Mouse (Mus musculus) MEL (cell line): ENCODE data around the gene Xpnpep3. TPM values are rescaled to one million over a fixed set of nuclear protein-coding genes. Genes with fewer than 3 reads are reported as not detected.
"Not testable (repeated sequence)": the region's sequence is repeated elsewhere in the genome, so short reads cannot be mapped to it uniquely, and the experiment has no call there.

Experiments
- DNase-seq: peaks from one replicate; pipeline ENCODE4 v3.0.0; 2011; ENCODE audit warnings: low read depth, low spot score
- H3K27ac ChIP-seq: 2 replicates; pipeline ENCODE4 v1.5.1; 2012; ENCODE audit warnings: low read depth, mild to moderate bottlenecking, control low read depth, low read length, moderate library complexity; ENCODE audit not compliant: control insufficient read depth
- H3K27me3 ChIP-seq, 2 experiments: fragments of 150-350 bp in 1 of 2; sonication (generic) in 1 of 2; 2 replicates each; pipeline ENCODE4 v1.6.1; 2012; ENCODE audit warnings: low read length in 2 of 2, mild to moderate bottlenecking in 2 of 2, improper control_type of control experiment in 1 of 2, moderate library complexity in 1 of 2; ENCODE audit not compliant: insufficient read depth in 2 of 2, control insufficient read depth in 1 of 2
- H3K36me3 ChIP-seq, 2 experiments: 2 replicates each; pipeline ENCODE4 v1.6.1; 2012 to 2014; ENCODE audit warnings: low read length in 2 of 2, improper control_type of control experiment in 1 of 2, inconsistent platforms in 1 of 2, mild to moderate bottlenecking in 1 of 2; ENCODE audit not compliant: insufficient read depth in 2 of 2, control insufficient read depth in 1 of 2
- H3K4me1 ChIP-seq, 2 experiments: fragments of 150-350 bp in 1 of 2; sonication (generic) in 1 of 2; 2 replicates each; pipeline ENCODE4 v1.6.1; 2012; ENCODE audit warnings: low read length in 2 of 2, improper control_type of control experiment in 1 of 2, mild to moderate bottlenecking in 1 of 2; ENCODE audit not compliant: insufficient read depth in 2 of 2, control insufficient read depth in 1 of 2
- H3K4me3 ChIP-seq, 2 experiments: fragments of 150-350 bp in 1 of 2; sonication (generic) in 1 of 2; 2 replicates each; pipeline ENCODE4 v1.5.1; 2012; ENCODE audit warnings: low read depth in 2 of 2, low read length in 2 of 2, mild to moderate bottlenecking in 2 of 2, moderate library complexity in 2 of 2, control low read depth in 1 of 2, improper control_type of control experiment in 1 of 2; ENCODE audit not compliant: control insufficient read depth in 1 of 2, insufficient read depth in 1 of 2
- H3K79me2 ChIP-seq: 2 replicates; pipeline ENCODE4 v1.6.1; 2012; ENCODE audit warnings: mild to moderate bottlenecking, low read length, moderate library complexity; ENCODE audit not compliant: control insufficient read depth, poor library complexity, insufficient read depth
- H3K9ac ChIP-seq: 2 replicates; pipeline ENCODE4 v1.6.1; 2012; ENCODE audit warnings: low read depth, mild to moderate bottlenecking, control low read depth, low read length, moderate library complexity; ENCODE audit not compliant: control insufficient read depth, poor library complexity, severe bottlenecking
- H3K9me3 ChIP-seq: fragments of 150-350 bp; sonication (generic); replicated peaks from 2 replicates; pipeline ENCODE4 v1.6.1; 2012; ENCODE audit warnings: mild to moderate bottlenecking, low read length, improper control_type of control experiment, moderate library complexity; ENCODE audit not compliant: insufficient read depth
- BHLHE40 ChIP-seq: IDR thresholded peaks from 2 replicates; pipeline ENCODE4 v1.6.1; 2012; ENCODE audit warnings: low read depth, mild to moderate bottlenecking, inconsistent platforms, low read length, improper control_type of control experiment, borderline replicate concordance
- ELF1 ChIP-seq: IDR thresholded peaks from 2 replicates; pipeline ENCODE4 v1.6.1; 2014; ENCODE audit warnings: low read depth, mild to moderate bottlenecking, inconsistent platforms, low read length, improper control_type of control experiment, moderate library complexity
- EP300 ChIP-seq, 2 experiments: IDR thresholded peaks; 2 replicates each; pipeline ENCODE4 v1.6.1; 2011; ENCODE audit warnings: improper control_type of control experiment in 2 of 2, low read length in 2 of 2, low read depth in 1 of 2, mild to moderate bottlenecking in 1 of 2
- GATA1 ChIP-seq: IDR thresholded peaks from 2 replicates; pipeline ENCODE4 v1.6.1; 2011; ENCODE audit warnings: low read depth, low read length, improper control_type of control experiment
- HCFC1 ChIP-seq: IDR thresholded peaks from 2 replicates; pipeline ENCODE4 v1.6.1; 2012; ENCODE audit warnings: low read depth, mild to moderate bottlenecking, inconsistent platforms, low read length, improper control_type of control experiment, moderate library complexity
- MAX ChIP-seq: IDR thresholded peaks from 2 replicates; pipeline ENCODE4 v1.6.1; 2011; ENCODE audit warnings: low read length, improper control_type of control experiment
- MAZ ChIP-seq: IDR thresholded peaks from 2 replicates; pipeline ENCODE4 v1.6.1; 2012; ENCODE audit warnings: low read depth, mild to moderate bottlenecking, inconsistent platforms, low read length, improper control_type of control experiment
- MXI1 ChIP-seq: IDR thresholded peaks from 2 replicates; pipeline ENCODE4 v1.6.1; 2011; ENCODE audit warnings: mild to moderate bottlenecking, low read depth, low read length, improper control_type of control experiment
- MYC ChIP-seq: IDR thresholded peaks from 2 replicates; pipeline ENCODE4 v1.6.1; 2011; ENCODE audit warnings: low read depth, mild to moderate bottlenecking, low read length, improper control_type of control experiment, moderate library complexity
- NELFE ChIP-seq: IDR thresholded peaks from 2 replicates; pipeline ENCODE4 v1.6.1; 2011; ENCODE audit warnings: low read depth, low read length, improper control_type of control experiment
- POLR2A ChIP-seq, 2 experiments: IDR thresholded peaks; 2 replicates each; pipeline ENCODE4 v1.6.1; 2011 to 2012; ENCODE audit warnings: low read length in 2 of 2, mild to moderate bottlenecking in 2 of 2, control low read depth in 1 of 2, improper control_type of control experiment in 1 of 2, low read depth in 1 of 2, moderate library complexity in 1 of 2; ENCODE audit not compliant: control insufficient read depth in 1 of 2, insufficient read depth in 1 of 2, poor library complexity in 1 of 2
- SIN3A ChIP-seq: IDR thresholded peaks from 2 replicates; pipeline ENCODE4 v1.6.1; 2012; ENCODE audit warnings: low read length, improper control_type of control experiment, inconsistent platforms
- SMC3 ChIP-seq: IDR thresholded peaks from 2 replicates; pipeline ENCODE4 v1.6.1; 2011; ENCODE audit warnings: low read depth, low read length, improper control_type of control experiment
- TAL1 ChIP-seq: IDR thresholded peaks from 2 replicates; pipeline ENCODE4 v1.6.1; 2012; ENCODE audit warnings: mild to moderate bottlenecking, inconsistent platforms, low read length, moderate library complexity, mixed read lengths
- TBP ChIP-seq: IDR thresholded peaks from 2 replicates; pipeline ENCODE4 v1.8.0; 2011; ENCODE audit warnings: low read depth, low read length, improper control_type of control experiment
- USF1 ChIP-seq: IDR thresholded peaks from 2 replicates; pipeline ENCODE4 v1.6.1; 2014; ENCODE audit warnings: low read depth, mild to moderate bottlenecking, inconsistent platforms, low read length, improper control_type of control experiment, moderate library complexity
- USF2 ChIP-seq, 2 experiments: IDR thresholded peaks; 2 replicates each; pipeline ENCODE4 v1.6.1; 2011 to 2012; ENCODE audit warnings: improper control_type of control experiment in 2 of 2, low read length in 2 of 2, borderline replicate concordance in 1 of 2, inconsistent platforms in 1 of 2, low read depth in 1 of 2, mild to moderate bottlenecking in 1 of 2; ENCODE audit not compliant: insufficient read depth in 1 of 2
- ZNF384 ChIP-seq: IDR thresholded peaks from 2 replicates; pipeline ENCODE4 v1.6.1; 2012; ENCODE audit warnings: low read depth, mild to moderate bottlenecking, inconsistent platforms, low read length, improper control_type of control experiment
- polyA plus RNA-seq, 2 experiments: library from polyadenylated mRNA; stranded (reverse) in 1 of 2; unstranded in 1 of 2; fragments of >175 nt in 1 of 2; fragments of >200 nt in 1 of 2; gene quantifications; 2 replicates each; pipeline versions ENCODE4 v1.2.1 to v1.2.4; 2012; ENCODE audit warnings: low replicate concordance in 2 of 2, low read depth in 1 of 2; ENCODE audit not compliant: insufficient read length in 2 of 2, insufficient read depth in 1 of 2, missing spikeins in 1 of 2
- total RNA-seq: library from RNA; depleted of rRNA; stranded (reverse); fragments of 300-350 nt; gene quantifications from 2 replicates; pipeline ENCODE4 v1.2.3, GENCODE M21; 2012

Xpnpep3 gene
- total and polyA plus RNA-seq, 3 experiments = 10.2 to 88.4 (median 13.1) TPM

DNA sequence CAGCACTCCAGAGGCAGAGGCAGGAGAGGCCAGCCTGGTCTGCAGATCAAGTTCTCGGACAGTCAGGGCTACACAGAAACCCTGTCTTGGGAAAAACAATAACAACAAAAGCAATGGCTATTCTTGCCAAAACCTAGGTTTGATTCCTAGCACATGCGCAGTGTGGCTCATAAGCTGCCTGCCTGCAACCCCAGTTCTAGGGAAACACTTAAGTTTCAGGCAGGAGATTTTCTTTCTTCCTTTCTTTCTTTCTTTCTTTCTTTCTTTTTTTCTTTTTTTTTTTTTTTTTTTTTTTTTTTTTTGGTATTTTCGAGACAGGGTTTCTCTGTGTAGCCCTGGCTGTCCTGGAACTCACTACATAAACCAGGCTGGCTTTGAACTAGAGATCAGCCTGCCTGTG is 80.3 kb downstream of the Xpnpep3 start:
- DNase-seq, H3K4me3 ChIP-seq, H3K9ac ChIP-seq, H3K9me3 ChIP-seq, H3K79me2 ChIP-seq, H3K27me3 ChIP-seq, H3K36me3 ChIP-seq, H3K27ac ChIP-seq: not testable (repeated sequence)
- peak; percentile 79 for TF ChIP-seq ZNF384
- peaks cover 0 to 12% of the 10 kb centered on the region in 2 experiments; a peak in 3 of 4 replicates for H3K4me1 ChIP-seq

DNA sequence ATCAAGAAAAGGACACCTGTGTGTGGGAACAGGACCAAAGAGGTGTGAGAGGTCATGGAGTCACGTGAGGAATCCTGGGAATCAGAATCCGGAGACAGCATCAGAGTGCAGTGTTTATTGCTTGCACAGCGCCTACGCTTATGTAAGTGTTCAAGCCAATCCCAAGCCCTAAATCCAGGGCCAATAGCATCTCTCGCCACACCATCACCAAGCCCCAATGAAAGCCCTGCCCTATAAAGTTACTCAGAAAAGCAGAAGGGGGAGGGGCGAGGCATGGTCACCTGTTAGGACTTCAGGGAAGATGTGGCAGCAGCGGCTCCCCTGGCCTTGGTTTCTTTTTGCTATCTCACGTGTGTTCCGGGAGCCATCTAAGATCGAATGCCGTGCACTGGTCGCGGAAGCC is 81.0 kb downstream of the Xpnpep3 start:
- Histone ChIP-seq H3K9me3 (no peaks in the 10 kb centered on the region), H3K79me2 (no peaks in the 10 kb centered on the region), H3K36me3 (peaks cover 0 to 9% of the 10 kb centered on the region in 2 experiments; a peak in 2 of 4 replicates), H3K9ac (peak overlapping the region; percentile 58), H3K4me1 (peaks cover 0 to 12% of the 10 kb centered on the region in 2 experiments; a peak in 3 of 4 replicates), H3K27ac (0 out of 2 replicates have a peak overlapping the region, but pooled peaks have one; percentile 20), H3K27me3 (no peaks in the 10 kb centered on the region), H3K4me3 (peak overlapping the region; percentile 76 to 89)
- no peak for TF ChIP-seq ELF1
- TF ChIP-seq SMC3 = no peak
- TF ChIP-seq TBP = peak; percentile 64; the same call in 1 of the 2 replicates
- TF ChIP-seq GATA1 = no peak
- peak; percentile 56; the same call in 1 of the 2 replicates for TF ChIP-seq NELFE
- peak; percentile 83 for TF ChIP-seq MYC
- peak; percentile 60 for TF ChIP-seq MAX
- peak; percentile 74 for TF ChIP-seq SIN3A
- TF ChIP-seq HCFC1 = peak; percentile 55; the same call in 1 of the 2 replicates
- peak; percentile 91 for TF ChIP-seq MXI1
- peak; percentile 0 to 45; a peak in 1 of 4 replicates for TF ChIP-seq USF2 (IDR thresholded peaks at IDR 0.05; ENCODE audit: borderline replicate concordance in 1 of 2, insufficient read depth in 1 of 2, low read depth in 1 of 2, low read length in 2 of 2)
- 0 out of 4 replicates have a peak, but pooled peaks of 1 of the 2 experiments have one; percentile 3 for TF ChIP-seq EP300 (IDR thresholded peaks at IDR 0.05; ENCODE audit: low read depth in 1 of 2, low read length in 2 of 2)
- no peak for TF ChIP-seq TAL1
- TF ChIP-seq MAZ = no peak
- peak; percentile 73; the same call in 1 of the 2 replicates for TF ChIP-seq BHLHE40
- peak; percentile 86 for TF ChIP-seq USF1
- peak; percentile 41 to 73; a peak in 2 of 4 replicates for TF ChIP-seq POLR2A (IDR thresholded peaks at IDR 0.05; ENCODE audit: control insufficient read depth in 1 of 2, insufficient read depth in 1 of 2, low read depth in 1 of 2, low read length in 2 of 2, poor library complexity in 1 of 2)
- TF ChIP-seq ZNF384 = no peak
- peak; percentile 97 for DNase-seq
